Mouse (Mus musculus): ENCODE data around the gene Pknox1. TPM values are rescaled to one million over a fixed set of nuclear protein-coding genes. Genes with fewer than 3 reads are reported as not detected.

Gene Pknox1
- polyA plus RNA-seq, 1 experiment from 2014 or later = 21.9 TPM

- DNase-seq (ENCODE audit: low spot score) = no peak
- Histone ChIP-seq H3K9me3 (no peaks in the 10 kb centered on the region), H3K4me1 (peaks cover 22% of the 10 kb centered on the region), H3K4me3 (no peak overlapping the region), H3K27ac (no peak overlapping the region), H3K36me3 (no peaks in the 10 kb centered on the region), H3K27me3 (ENCODE audit: insufficient read depth, poor library complexity, severe bottlenecking) (no peaks in the 10 kb centered on the region)
- WGBS = 82% methylated on average over 11 of the region's 11 CpGs
Measured at GRCm38 (mm10) chr17:31559021-31559789, 5.3 kb upstream of the Pknox1 start.

GRCm38 (mm10) chr17:31563632-31564014, 911 bp upstream of the Pknox1 start:
- Histone ChIP-seq H3K4me1 (peaks cover 30% of the 10 kb centered on the region), H3K4me3 (peak overlapping the region; percentile 93), H3K27me3 (ENCODE audit: insufficient read depth, poor library complexity, severe bottlenecking) (no peaks in the 10 kb centered on the region), H3K9me3 (no peaks in the 10 kb centered on the region), H3K36me3 (no peaks in the 10 kb centered on the region), H3K27ac (peak overlapping the region; percentile 98)
- no peak for DNase-seq (ENCODE audit: low spot score)
- WGBS = 28% methylated on average over 12 of the region's 12 CpGs

GRCm38 (mm10) chr17:31564858-31565140, 265 bp downstream of the Pknox1 start:
- no peak for DNase-seq (ENCODE audit: low spot score)
- Histone ChIP-seq H3K36me3 (no peaks in the 10 kb centered on the region), H3K9me3 (no peaks in the 10 kb centered on the region), H3K27ac (peak overlapping the region; percentile 98), H3K4me1 (peaks cover 39% of the 10 kb centered on the region), H3K27me3 (ENCODE audit: insufficient read depth, poor library complexity, severe bottlenecking) (no peaks in the 10 kb centered on the region), H3K4me3 (peak overlapping the region; percentile 93)
- WGBS = 7% methylated on average over 18 of the region's 44 CpGs

- DNase-seq (ENCODE audit: low spot score) = no peak
- Histone ChIP-seq H3K9me3 (no peaks in the 10 kb centered on the region), H3K27ac (peak overlapping the region; percentile 98), H3K4me3 (peak overlapping the region; percentile 93), H3K36me3 (no peaks in the 10 kb centered on the region), H3K4me1 (peaks cover 39% of the 10 kb centered on the region), H3K27me3 (ENCODE audit: insufficient read depth, poor library complexity, severe bottlenecking) (no peaks in the 10 kb centered on the region)
- under 1% methylated on average over 84 of the region's 88 CpGs for WGBS
Measured at GRCm38 (mm10) chr17:31565141-31566056, 865 bp downstream of the Pknox1 start.

- Histone ChIP-seq H3K36me3 (no peaks in the 10 kb centered on the region), H3K9me3 (no peaks in the 10 kb centered on the region), H3K4me3 (peak overlapping the region; percentile 93), H3K27ac (peak overlapping the region; percentile 98), H3K27me3 (ENCODE audit: insufficient read depth, poor library complexity, severe bottlenecking) (no peaks in the 10 kb centered on the region), H3K4me1 (peaks cover 48% of the 10 kb centered on the region)
- WGBS = 75% methylated on average over 6 of the region's 6 CpGs
- no peak for DNase-seq (ENCODE audit: low spot score)
Measured at GRCm38 (mm10) chr17:31566276-31566675, 1.7 kb downstream of the Pknox1 start.

GRCm38 (mm10) chr17:31569756-31570155, 5.2 kb downstream of the Pknox1 start:
- H3K27me3 ChIP-seq (ENCODE audit: insufficient read depth, poor library complexity, severe bottlenecking) = no peaks in the 10 kb centered on the region
- no peaks in the 10 kb centered on the region for H3K36me3 ChIP-seq
- H3K27ac ChIP-seq = no peak overlapping the region
- DNase-seq (ENCODE audit: low spot score) = no peak
- peaks cover 56% of the 10 kb centered on the region for H3K4me1 ChIP-seq
- no peaks in the 10 kb centered on the region for H3K9me3 ChIP-seq
- WGBS = 97% methylated on average over 1 of the region's 1 CpGs
- H3K4me3 ChIP-seq = no peak overlapping the region

GRCm38 (mm10) chr17:31570321-31570925, 5.9 kb downstream of the Pknox1 start:
- 67% methylated on average over 9 of the region's 9 CpGs for WGBS
- peak; percentile 92 for DNase-seq (ENCODE audit: low spot score)
- Histone ChIP-seq H3K27ac (0 out of 2 replicates have a peak overlapping the region, but pooled peaks have one; percentile 17), H3K9me3 (no peaks in the 10 kb centered on the region), H3K4me1 (peaks cover 60% of the 10 kb centered on the region), H3K36me3 (no peaks in the 10 kb centered on the region), H3K4me3 (no peak overlapping the region), H3K27me3 (ENCODE audit: insufficient read depth, poor library complexity, severe bottlenecking) (no peaks in the 10 kb centered on the region)

GRCm38 (mm10) chr17:31571689-31572088, 7.2 kb downstream of the Pknox1 start:
- no peaks in the 10 kb centered on the region for H3K27me3 ChIP-seq (ENCODE audit: insufficient read depth, poor library complexity, severe bottlenecking)
- DNase-seq (ENCODE audit: low spot score) = no peak
- H3K27ac ChIP-seq = no peak overlapping the region
- peaks cover 54% of the 10 kb centered on the region for H3K4me1 ChIP-seq
- no peak overlapping the region for H3K4me3 ChIP-seq
- WGBS = 93% methylated on average over 5 of the region's 5 CpGs
- H3K9me3 ChIP-seq = no peaks in the 10 kb centered on the region
- no peaks in the 10 kb centered on the region for H3K36me3 ChIP-seq

GRCm38 (mm10) chr17:31574662-31575061, 10.1 kb downstream of the Pknox1 start:
- Histone ChIP-seq H3K27me3 (ENCODE audit: insufficient read depth, poor library complexity, severe bottlenecking) (no peaks in the 10 kb centered on the region), H3K4me3 (no peak overlapping the region), H3K27ac (peak overlapping the region; percentile 42; the same call in 1 of the 2 replicates), H3K36me3 (no peaks in the 10 kb centered on the region), H3K4me1 (peaks cover 33% of the 10 kb centered on the region), H3K9me3 (no peaks in the 10 kb centered on the region)
- WGBS = 72% methylated on average over 7 of the region's 7 CpGs
- DNase-seq (ENCODE audit: low spot score) = no peak

GRCm38 (mm10) chr17:31576394-31577175, 12.1 kb downstream of the Pknox1 start:
- no peak overlapping the region for H3K27ac ChIP-seq
- H3K4me3 ChIP-seq = no peak overlapping the region
- WGBS = 81% methylated on average over 10 of the region's 10 CpGs
- peaks cover 35% of the 10 kb centered on the region for H3K4me1 ChIP-seq
- no peaks in the 10 kb centered on the region for H3K27me3 ChIP-seq (ENCODE audit: insufficient read depth, poor library complexity, severe bottlenecking)
- no peaks in the 10 kb centered on the region for H3K9me3 ChIP-seq
- DNase-seq (ENCODE audit: low spot score) = no peak
- no peaks in the 10 kb centered on the region for H3K36me3 ChIP-seq

GRCm38 (mm10) chr17:31580344-31580743, 15.8 kb downstream of the Pknox1 start:
- Histone ChIP-seq H3K27ac (no peak overlapping the region), H3K4me1 (peaks cover 35% of the 10 kb centered on the region), H3K36me3 (peaks cover 2% of the 10 kb centered on the region; the same call in 1 of the 2 replicates), H3K9me3 (no peaks in the 10 kb centered on the region), H3K4me3 (no peak overlapping the region), H3K27me3 (ENCODE audit: insufficient read depth, poor library complexity, severe bottlenecking) (no peaks in the 10 kb centered on the region)
- no peak for DNase-seq (ENCODE audit: low spot score)
- WGBS = 74% methylated on average over 3 of the region's 3 CpGs

- Histone ChIP-seq H3K27ac (peak overlapping the region; percentile 42; the same call in 1 of the 2 replicates), H3K27me3 (ENCODE audit: insufficient read depth, poor library complexity, severe bottlenecking) (no peaks in the 10 kb centered on the region), H3K4me3 (no peak overlapping the region), H3K36me3 (peaks cover 3% of the 10 kb centered on the region; the same call in 1 of the 2 replicates), H3K9me3 (no peaks in the 10 kb centered on the region), H3K4me1 (peaks cover 42% of the 10 kb centered on the region)
- 85% methylated on average over 3 of the region's 3 CpGs for WGBS
- no peak for DNase-seq (ENCODE audit: low spot score)
Measured at GRCm38 (mm10) chr17:31583185-31583584, 18.7 kb downstream of the Pknox1 start.

Measured in heart, embryonic 10.5 days (tissue).